Mouse (Mus musculus) thymus, adult 2 months (tissue): ENCODE results near the gene Car1. TPM values are rescaled to one million over a fixed set of nuclear protein-coding genes. Genes with fewer than 3 reads are reported as not detected.
"Not testable (repeated sequence)": the region's sequence is repeated elsewhere in the genome, so short reads cannot be mapped to it uniquely, and the experiment has no call there.

ENCODE experiments used
- DNase-seq: peaks from one replicate; pipeline ENCODE4 v3.0.0; 2021
- H3K27ac ChIP-seq: fragments of 200-500 bp; 2 replicates; pipeline ENCODE4 v1.5.1; 2012; ENCODE audit warnings: low read length, control low read depth; ENCODE audit not compliant: control insufficient read depth, insufficient read depth
- H3K27me3 ChIP-seq: fragments of 200-500 bp; 2 replicates; pipeline ENCODE4 v1.6.1; 2012; ENCODE audit warnings: mild to moderate bottlenecking, low read length, moderate library complexity, mixed read lengths; ENCODE audit not compliant: control insufficient read depth, insufficient read depth
- H3K36me3 ChIP-seq: fragments of 200-500 bp; 2 replicates; pipeline ENCODE4 v1.6.1; 2012; ENCODE audit warnings: mild to moderate bottlenecking, low read length, moderate library complexity; ENCODE audit not compliant: control insufficient read depth, insufficient read depth
- H3K4me1 ChIP-seq: fragments of 200-500 bp; replicated peaks from 2 replicates; pipeline ENCODE4 v1.6.1; 2012; ENCODE audit warnings: low read length; ENCODE audit not compliant: control insufficient read depth, insufficient read depth
- H3K4me3 ChIP-seq: fragments of 200-500 bp; 2 replicates; pipeline ENCODE4 v1.5.1; 2012; ENCODE audit warnings: mild to moderate bottlenecking, low read length, control low read depth, moderate library complexity; ENCODE audit not compliant: control insufficient read depth, insufficient read depth
- CTCF ChIP-seq: fragments of 200-500 bp; IDR thresholded peaks from 2 replicates; pipeline ENCODE4 v1.5.1; 2012; ENCODE audit warnings: mild to moderate bottlenecking, control low read depth, low read length, moderate library complexity, borderline replicate concordance; ENCODE audit not compliant: control insufficient read depth, poor library complexity, insufficient read depth; ENCODE audit errors: extremely low read depth
- POLR2A ChIP-seq: fragments of 200-500 bp; IDR thresholded peaks from 2 replicates; pipeline ENCODE4 v1.6.1; 2012; ENCODE audit warnings: mild to moderate bottlenecking, low read length, control low read depth, moderate library complexity; ENCODE audit not compliant: control insufficient read depth, poor library complexity, insufficient read depth; ENCODE audit errors: extremely low read depth
- WGBS: fragments of 180-500 bp; shearing (Covaris S2); methylation state at CpG from one replicate; pipeline ENCODE4 v1.1.7; 2018; 5-methylcytosine and 5-hydroxymethylcytosine counted together
- polyA plus RNA-seq: library from polyadenylated mRNA; depleted of rRNA; stranded (reverse); fragments of >200 nt; gene quantifications from 2 replicates; pipeline ENCODE4 v1.2.3, GENCODE M21; 2012

Car1 gene
- polyA plus RNA-seq, 1 experiment, result 0.38 TPM

- H3K27ac ChIP-seq, result no peak overlapping the region
- DNase-seq, result no peak
These were observed 21.0 kb downstream of the Car1 start for GRCm38 (mm10) chr3:14787136-14787535.

GRCm38 (mm10) chr3:14786551-14787079 lies 21.6 kb downstream of the Car1 start:
- no peak for DNase-seq
- no peaks in the 10 kb centered on the region for H3K36me3 ChIP-seq
- H3K27me3 ChIP-seq, result no peaks in the 10 kb centered on the region
- H3K27ac ChIP-seq, result no peak overlapping the region
- H3K4me1 ChIP-seq, result no peaks in the 10 kb centered on the region
- WGBS, result 94% methylated on average over 2 of the region's 2 CpGs
- H3K4me3 ChIP-seq, result no peak overlapping the region
- TF ChIP-seq POLR2A (no peak), CTCF (no peak)

More at GRCm38 (mm10) chr3:14787136-14787535, 21.0 kb downstream of the Car1 start:
- no peak overlapping the region for H3K4me3 ChIP-seq
- H3K27me3 ChIP-seq, result no peaks in the 10 kb centered on the region
- WGBS, result 86% methylated on average over 1 of the region's 1 CpGs
- no peaks in the 10 kb centered on the region for H3K36me3 ChIP-seq
- no peaks in the 10 kb centered on the region for H3K4me1 ChIP-seq
- TF ChIP-seq CTCF (no peak), POLR2A (no peak)

DNA sequence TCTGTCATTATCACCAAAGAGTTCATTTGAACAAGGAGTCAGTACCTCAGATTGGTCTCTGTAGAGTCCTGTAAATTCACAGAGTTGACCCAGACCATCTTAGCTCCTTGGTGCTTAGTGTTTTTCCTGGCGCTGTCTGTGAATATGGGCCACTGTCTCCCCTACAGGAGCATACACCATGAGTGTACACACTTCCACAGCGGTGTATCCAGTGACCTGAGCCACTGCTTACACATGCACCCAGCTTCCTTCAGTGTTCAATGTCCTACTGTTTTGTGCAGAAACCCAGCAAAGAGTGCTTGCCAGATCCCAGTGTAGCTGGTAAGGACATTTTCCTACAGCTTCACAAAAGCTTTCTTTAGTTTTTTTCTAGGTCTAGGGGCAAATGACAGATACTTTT lies 22.8 kb downstream of the Car1 start:
- Histone ChIP-seq H3K27me3 (no peaks in the 10 kb centered on the region), H3K27ac (no peak overlapping the region), H3K4me3 (no peak overlapping the region), H3K36me3 (no peaks in the 10 kb centered on the region), H3K4me1 (no peaks in the 10 kb centered on the region)
- no peak for DNase-seq
- WGBS, result 95% methylated on average over 2 of the region's 2 CpGs
- TF ChIP-seq POLR2A (no peak), CTCF (no peak)

- DNase-seq, H3K4me1 ChIP-seq, H3K36me3 ChIP-seq, H3K27me3 ChIP-seq, H3K27ac ChIP-seq, H3K4me3 ChIP-seq: not testable (repeated sequence)
- 90% methylated on average over 5 of the region's 5 CpGs for WGBS
These were observed 25.0 kb downstream of the Car1 start for GRCm38 (mm10) chr3:14783198-14783597.

- H3K36me3 ChIP-seq, H3K27ac ChIP-seq, H3K4me3 ChIP-seq, H3K4me1 ChIP-seq, DNase-seq, H3K27me3 ChIP-seq: not testable (repeated sequence)
- 90% methylated on average over 3 of the region's 3 CpGs for WGBS
These were observed 25.8 kb downstream of the Car1 start for GRCm38 (mm10) chr3:14782365-14782764.

GRCm38 (mm10) chr3:14780212-14780611 lies 28.0 kb downstream of the Car1 start:
- Histone ChIP-seq H3K27me3 (no peaks in the 10 kb centered on the region), H3K36me3 (no peaks in the 10 kb centered on the region), H3K4me1 (no peaks in the 10 kb centered on the region), H3K4me3 (no peak overlapping the region), H3K27ac (no peak overlapping the region)
- no peak for TF ChIP-seq CTCF
- WGBS, result 95% methylated on average over 2 of the region's 2 CpGs
- no peak for DNase-seq

GRCm38 (mm10) chr3:14776497-14777162 lies 31.5 kb downstream of the Car1 start:
- H3K4me3 ChIP-seq, DNase-seq, H3K27ac ChIP-seq, H3K4me1 ChIP-seq, H3K36me3 ChIP-seq, H3K27me3 ChIP-seq: not testable (repeated sequence)
- 78% methylated on average over 3 of the region's 3 CpGs for WGBS

- not testable (repeated sequence) for DNase-seq, H3K36me3 ChIP-seq, H3K27me3 ChIP-seq, H3K4me3 ChIP-seq, H3K27ac ChIP-seq, H3K4me1 ChIP-seq
- 92% methylated on average over 1 of the region's 1 CpGs for WGBS
These were observed 33.6 kb downstream of the Car1 start for GRCm38 (mm10) chr3:14774539-14774938.

DNA sequence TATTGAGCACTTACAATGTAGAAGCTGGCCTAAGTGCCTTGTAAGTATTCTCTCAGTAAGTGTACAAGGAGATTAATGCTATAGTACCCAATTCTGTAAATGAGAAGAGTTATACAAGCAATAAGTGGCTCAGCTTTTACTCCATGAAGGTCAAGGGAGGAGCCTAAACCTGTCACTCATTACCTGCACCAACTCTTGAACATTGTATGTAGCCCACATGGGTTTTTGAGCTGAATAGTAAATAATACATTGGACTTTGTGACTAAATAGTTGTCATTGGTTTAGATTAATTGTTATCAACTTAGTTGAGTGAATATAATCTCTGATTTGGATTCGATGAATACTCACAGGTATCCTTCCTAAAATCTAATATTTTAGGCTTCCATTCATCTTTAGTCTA lies 35.7 kb downstream of the Car1 start:
- H3K4me3 ChIP-seq, H3K27ac ChIP-seq, DNase-seq, H3K27me3 ChIP-seq, H3K4me1 ChIP-seq, H3K36me3 ChIP-seq: not testable (repeated sequence)
- WGBS, result 95% methylated on average over 1 of the region's 1 CpGs
